Mouse (Mus musculus) naive thymus-derived CD4-positive, alpha-beta T cell, adult 5 months (primary cell): ENCODE data around the gene Galt. TPM values are rescaled to one million over a fixed set of nuclear protein-coding genes. Genes with fewer than 3 reads are reported as not detected.

ENCODE experiments used
- polyA plus RNA-seq: library from polyadenylated mRNA; unstranded; fragments of 100-300 nt; shearing (Covaris generic); gene quantifications from one replicate; pipeline ENCODE4 v1.2.1, GENCODE M21; 2017

Gene Galt
- polyA plus RNA-seq, result 89.3 TPM

DNA sequence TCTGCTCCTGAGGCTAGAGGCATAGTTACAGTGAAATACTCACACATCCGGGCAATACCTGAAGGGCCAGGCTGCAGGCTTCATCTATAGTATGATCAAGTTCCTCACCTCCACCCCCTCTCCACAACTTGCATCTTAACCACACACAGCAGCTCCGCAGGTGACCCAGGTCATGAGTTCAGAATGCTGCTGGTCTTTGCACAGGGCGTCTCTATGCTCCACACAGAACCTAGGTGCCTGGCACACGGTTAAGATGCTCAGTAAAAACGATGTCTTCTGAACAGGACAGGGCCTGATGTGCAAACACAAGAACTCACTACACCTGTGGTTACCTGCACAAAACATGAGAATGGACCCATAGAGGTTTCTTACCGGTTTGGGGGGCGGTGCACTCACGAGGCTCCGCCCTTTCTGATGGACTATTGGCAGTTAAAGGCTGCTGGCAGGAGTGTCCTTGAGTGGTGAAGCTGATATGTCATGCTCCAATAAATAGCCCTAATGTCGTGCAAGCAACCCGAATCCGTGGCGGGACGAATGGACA is at the start of gene Galt:
Galt (plus strand) TSS at position 432 of the 541 bp plus-strand sequence.

DNA sequence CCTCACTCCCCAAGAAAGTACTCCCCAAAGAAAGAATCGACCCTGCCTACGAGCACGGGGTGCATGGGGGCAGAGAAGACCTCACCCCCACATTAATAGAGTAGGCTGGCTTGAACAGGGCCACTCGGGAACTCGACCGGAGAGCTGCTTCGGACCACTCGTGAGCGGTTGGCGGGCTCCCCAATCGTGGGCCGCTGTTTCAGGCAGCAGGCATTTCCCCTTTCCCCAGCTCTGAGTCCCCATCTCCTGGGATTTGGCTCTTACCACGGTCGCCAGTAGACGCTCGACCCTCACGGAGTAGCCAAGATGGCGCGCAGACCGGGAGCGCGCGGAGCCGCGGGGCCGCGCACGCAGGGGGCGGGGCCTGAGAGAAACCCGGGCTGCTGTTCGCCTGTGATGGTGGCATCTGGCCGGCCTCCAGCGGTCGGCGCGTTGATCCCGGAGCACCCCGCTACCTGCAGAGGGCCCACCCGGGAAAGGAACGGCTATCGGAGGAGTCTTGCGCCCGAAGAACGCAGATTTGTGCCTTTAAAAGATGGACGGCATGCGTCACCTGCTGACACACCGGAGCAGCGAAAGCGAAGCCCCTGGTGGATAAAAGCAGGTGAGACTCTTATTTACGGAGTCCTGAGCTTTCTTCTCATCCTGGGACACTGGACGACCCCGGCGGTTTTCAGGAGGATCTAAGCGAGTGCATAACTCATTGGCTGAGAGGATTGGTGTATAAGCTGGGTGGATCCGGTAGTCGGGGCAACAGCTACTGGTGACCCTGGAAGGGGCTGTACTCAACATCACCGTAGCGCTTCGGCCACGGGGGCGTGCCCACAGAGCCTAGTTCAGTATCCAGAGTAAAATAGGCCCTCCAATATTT is 41.6 kb upstream of the Galt start, which contains the start of gene Rpp25l:
Rpp25l (minus strand) TSS at position 338 of the 871 bp plus-strand sequence.

DNA sequence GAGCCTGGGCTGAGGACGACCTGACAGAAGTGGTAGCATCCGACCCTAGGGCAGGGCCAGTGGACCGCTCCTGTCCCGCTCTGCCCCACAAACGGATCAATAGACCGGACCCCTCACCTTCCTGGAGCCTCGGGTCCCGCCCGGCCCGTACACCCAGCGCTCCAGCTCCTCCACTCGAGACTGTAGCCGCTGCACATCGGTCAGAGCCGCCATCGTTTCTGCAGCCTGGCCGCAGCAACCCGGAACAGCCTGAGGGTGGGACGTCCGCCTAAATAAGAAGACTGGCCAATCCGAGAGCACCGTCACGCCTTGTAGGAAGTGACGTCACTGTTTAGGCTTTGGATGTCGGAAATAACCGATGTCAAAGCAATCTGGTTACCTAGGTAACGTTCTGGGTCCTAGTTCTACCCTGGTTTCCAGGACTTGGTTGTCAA is 32.1 kb upstream of the Galt start, which contains the start of gene Dctn3:
Dctn3 (minus strand) TSS at position 253 of the 434 bp plus-strand sequence.

DNA sequence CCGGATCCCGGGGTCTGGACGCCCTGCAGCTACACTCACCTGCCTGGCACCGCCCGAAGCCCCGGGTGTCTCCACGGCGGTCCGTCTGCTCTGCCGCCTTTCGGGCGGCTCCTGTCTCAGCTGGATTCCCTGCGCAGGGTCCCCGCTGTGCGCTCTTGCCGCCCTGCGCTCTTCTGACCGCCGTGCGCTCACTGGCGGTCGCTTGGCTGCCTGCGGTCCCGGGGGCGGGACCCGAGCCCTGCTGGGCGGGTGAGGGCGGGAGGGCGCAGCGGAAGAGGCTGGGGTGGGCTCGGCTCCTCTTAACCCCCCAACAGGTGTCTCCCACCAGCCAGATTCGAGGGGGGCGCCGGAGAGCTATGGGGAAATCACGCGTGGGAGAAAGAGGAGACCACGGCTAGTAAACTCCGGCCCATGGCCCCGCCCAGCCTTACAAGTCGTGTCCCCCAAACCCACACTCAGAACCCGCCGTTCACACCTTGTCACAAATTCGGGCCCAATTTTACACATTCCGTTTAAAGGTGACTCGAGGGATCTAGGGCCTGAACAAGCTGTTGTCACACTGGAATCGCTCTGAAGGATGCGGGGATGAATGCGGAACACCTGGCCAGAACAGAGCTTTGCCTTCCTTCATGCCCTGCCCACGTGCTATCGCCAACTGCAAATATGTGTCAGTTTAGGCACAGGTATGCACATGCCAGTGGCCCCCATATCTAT is 23.8 kb upstream of the Galt start, which contains the start of gene Arid3c:
Arid3c (minus strand) TSS at position 91 of the 714 bp plus-strand sequence.

DNA sequence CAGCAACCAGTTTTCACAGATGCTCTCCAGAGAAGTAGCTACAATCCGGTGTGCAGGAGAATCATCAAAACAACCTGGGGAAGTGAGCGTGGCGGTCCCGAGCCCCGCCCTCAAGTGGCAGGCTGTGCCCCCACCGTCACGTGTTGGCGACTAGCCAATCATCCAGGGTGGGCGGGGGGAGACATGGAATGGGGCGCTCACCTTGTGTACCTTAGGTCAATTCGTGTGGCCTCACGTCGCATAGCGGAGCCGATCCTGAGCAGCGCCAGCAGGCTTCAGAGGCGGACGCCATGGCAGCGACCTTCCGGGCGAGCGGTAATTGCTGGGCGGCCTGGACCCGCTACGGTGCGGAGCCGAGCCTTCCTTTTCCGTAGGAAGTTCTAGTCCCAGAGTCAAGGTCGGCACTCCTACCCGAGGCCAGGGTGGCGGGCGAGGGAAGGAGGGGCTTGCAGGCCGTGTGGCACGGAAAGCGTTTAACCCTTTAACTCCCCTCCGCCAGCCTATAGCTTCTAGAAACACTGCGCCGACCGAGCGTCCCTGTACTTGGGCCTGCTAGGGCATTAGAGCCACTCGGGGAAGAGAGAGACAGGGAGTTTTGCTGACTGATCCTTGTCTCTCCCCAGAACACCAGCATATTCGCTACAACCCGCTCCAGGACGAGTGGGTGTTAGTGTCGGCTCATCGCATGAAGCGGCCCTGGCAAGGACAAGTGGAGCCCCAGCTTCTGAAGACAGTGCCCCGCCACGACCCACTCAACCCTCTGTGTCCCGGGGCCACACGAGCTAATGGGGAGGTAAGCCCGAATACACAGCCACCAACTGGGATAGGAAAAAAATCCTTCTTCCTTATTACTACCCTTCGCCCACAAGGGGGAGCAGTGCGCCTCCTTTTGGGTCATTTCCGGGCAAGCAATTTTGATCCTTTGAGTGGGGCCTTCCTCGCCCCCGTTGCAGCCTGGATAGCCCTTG is 594 bp downstream of the Galt start, which contains the start of gene Sigmar1:
Sigmar1 (minus strand) TSS at position 820 of the 968 bp plus-strand sequence.

DNA sequence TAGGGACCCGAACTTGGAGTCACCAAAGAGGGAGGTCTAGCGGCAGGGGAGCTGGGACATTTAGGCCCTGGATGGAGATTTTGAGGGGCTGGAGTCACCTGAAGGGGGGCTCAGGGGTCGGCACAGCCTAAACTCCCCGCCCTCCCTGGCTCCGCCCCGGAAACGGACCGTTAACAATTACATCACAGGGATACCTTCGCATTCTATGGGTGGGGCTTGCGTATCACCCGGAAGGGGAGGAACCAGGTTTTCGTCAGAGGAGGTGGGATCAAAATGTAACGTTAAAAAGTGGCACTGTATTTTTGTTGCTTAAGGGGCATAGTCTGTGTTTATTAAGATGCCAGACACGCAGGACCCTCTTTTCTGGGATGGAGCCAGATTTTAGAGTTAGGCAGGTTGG is 19.0 kb downstream of the Galt start, which contains the start of gene Ccl27a:
Ccl27a (minus strand) TSS at position 246 of the 400 bp plus-strand sequence.

Other genes with a start within 250 kb of the Galt start
- not detected for gene 1110017D15Rik, start 237.9 kb upstream of the Galt start, polyA plus RNA-seq
- 3.3 TPM for gene Fam219a, start 185.7 kb upstream of the Galt start, polyA plus RNA-seq
- gene Dnaic1, start 185.5 kb upstream of the Galt start, polyA plus RNA-seq, result not detected
- not detected for gene Enho, start 114.9 kb upstream of the Galt start, polyA plus RNA-seq
- gene Cntfr, start 58.1 kb upstream of the Galt start, polyA plus RNA-seq, result not detected
- 8.1 TPM for gene Il11ra1, start 55.2 kb upstream of the Galt start, polyA plus RNA-seq
- gene Rpp25l, start 41.7 kb upstream of the Galt start, polyA plus RNA-seq, result 31.1 TPM
- gene Dctn3, start 32.1 kb upstream of the Galt start, polyA plus RNA-seq, result 82.7 TPM
- not detected for gene Arid3c, start 24.1 kb upstream of the Galt start, polyA plus RNA-seq
- 36.4 TPM for gene Sigmar1, start 929 bp downstream of the Galt start, polyA plus RNA-seq
- 4.7 TPM for gene Ccl27a, start 19.0 kb downstream of the Galt start, polyA plus RNA-seq
- not detected for gene Gm21541, start 148.4 kb downstream of the Galt start, polyA plus RNA-seq
- gene Gm20878, start 186.3 kb downstream of the Galt start, polyA plus RNA-seq, result 3.6 TPM
- gene Fam205a4, start 210.8 kb downstream of the Galt start, polyA plus RNA-seq, result 0.12 TPM